Mouse (Mus musculus): ENCODE data around the gene Ddx3y. TPM values are rescaled to one million over a fixed set of nuclear protein-coding genes. Genes with fewer than 3 reads are reported as not detected.

Gene Ddx3y
- total and polyA plus RNA-seq, 3 experiments = 6.5 to 67.3 TPM; not detected in 1

- Histone ChIP-seq H3K27me3 (ENCODE audit: control insufficient read depth, insufficient read depth, low read length) (no peaks in the 10 kb centered on the region), H3K27ac (no peak overlapping the region), H3K9ac (ENCODE audit: low read depth, low read length) (no peak overlapping the region), H3K4me3 (no peak overlapping the region), H3K36me3 (ENCODE audit: control insufficient read depth, insufficient read depth, low read length) (no peaks in the 10 kb centered on the region), H3K79me2 (replicated peaks; ENCODE audit: control insufficient read depth, insufficient read depth, low read length) (no peaks in the 10 kb centered on the region), H3K4me1 (ENCODE audit: control insufficient read depth, insufficient read depth, low read length) (no peaks in the 10 kb centered on the region)
- DNase-seq = no peak
- intact Hi-C loops (cut with DNase I) = no loop called here
- 37% methylated on average over 5 of the region's 5 CpGs for WGBS
- TF ChIP-seq CTCF (IDR thresholded peaks at IDR 0.05) (no peak), POLR2A (IDR thresholded peaks at IDR 0.05; ENCODE audit: insufficient read depth, low read depth, low read length) (no peak), EP300 (IDR thresholded peaks at IDR 0.05; ENCODE audit: insufficient read depth, low read depth, low read length) (no peak)
Measured at GRCm38 (mm10) chrY:1244421-1244820, 42.0 kb downstream of the Ddx3y start.

- Histone ChIP-seq H3K9ac (ENCODE audit: low read depth, low read length) (no peak overlapping the region), H3K27me3 (ENCODE audit: control insufficient read depth, insufficient read depth, low read length) (no peaks in the 10 kb centered on the region), H3K36me3 (ENCODE audit: control insufficient read depth, insufficient read depth, low read length) (no peaks in the 10 kb centered on the region), H3K4me1 (ENCODE audit: control insufficient read depth, insufficient read depth, low read length) (no peaks in the 10 kb centered on the region), H3K4me3 (no peak overlapping the region), H3K79me2 (replicated peaks; ENCODE audit: control insufficient read depth, insufficient read depth, low read length) (no peaks in the 10 kb centered on the region), H3K27ac (no peak overlapping the region)
- intact Hi-C loops (cut with DNase I) = no loop called here
- no peak for DNase-seq
- no peak for TF ChIP-seq POLR2A (IDR thresholded peaks at IDR 0.05; ENCODE audit: insufficient read depth, low read depth, low read length)
- TF ChIP-seq EP300 (IDR thresholded peaks at IDR 0.05; ENCODE audit: insufficient read depth, low read depth, low read length) = no peak
- TF ChIP-seq CTCF (IDR thresholded peaks at IDR 0.05) = no peak
- WGBS = 87% methylated on average over 7 of the region's 7 CpGs
Measured at GRCm38 (mm10) chrY:1220001-1220400, 66.4 kb downstream of the Ddx3y start.

Other genes starting within 250 kb of the Ddx3y start
- 10 to 100 TPM in 1 of 2 experiments, not detected in 1; 21.1 TPM for gene Uty, start 40.9 kb downstream of the Ddx3y start, total RNA-seq (2021)
- gene Uty, start 40.9 kb downstream of the Ddx3y start, polyA plus RNA-seq (2012; rRNA removed) = 4.1 TPM in 1 of 2 replicates, not detected in the other
- gene Usp9y, start 173.2 kb upstream of the Ddx3y start, total RNA-seq (2021) = not detected
- not detected in 2 replicates for gene Usp9y, start 173.2 kb upstream of the Ddx3y start, polyA plus RNA-seq (2012; rRNA removed)

All from heart, adult 2 months (tissue).